8 mouse cellular contexts compared by ENCODE assay signal in the genomic region with DNA sequence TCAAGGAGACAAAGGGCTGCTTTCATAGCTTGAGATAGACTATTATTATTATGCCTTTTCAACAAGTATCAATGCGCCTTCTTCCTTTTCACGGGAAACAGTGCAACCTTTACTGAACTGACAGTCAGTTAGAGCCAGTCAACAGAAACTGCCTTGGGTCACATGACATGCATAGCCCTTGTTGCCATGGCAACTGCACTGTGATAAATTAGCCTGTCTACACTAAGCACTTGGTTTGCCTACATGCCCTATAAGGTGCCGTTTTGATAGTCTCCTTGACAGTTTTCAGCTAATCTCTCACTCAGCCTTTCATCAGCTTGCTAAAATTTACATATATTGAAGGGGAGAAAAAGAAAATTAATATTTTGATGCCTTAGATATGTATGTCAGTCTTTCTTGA.
A peak's percentile ranks its signal among the peaks of the same experiment; 100 is the strongest.
DNase-seq lines count a peak whose midpoint lies in the region; ATAC-seq and TF ChIP-seq lines count a peak whose summit lies in the region.

No protein-coding gene starts in this region.

- WGBS in stomach, embryonic 14.5 days: 22% methylated on average over 3 of the region's 3 CpGs
- 27% methylated on average over 3 of the region's 3 CpGs for WGBS in stomach, postnatal 0 days
- 27% methylated on average over 3 of the region's 3 CpGs for WGBS in forebrain, embryonic 14.5 days
- WGBS in limb, embryonic 10.5 days: 50% methylated on average over 3 of the region's 3 CpGs
- 31% methylated on average over 3 of the region's 3 CpGs for WGBS in stomach, embryonic 16.5 days

- H3K9me3 ChIP-seq in stomach, embryonic 14.5 days (ENCODE audit: control insufficient read depth, low read depth, low read length): no peaks in the 10 kb centered on the region
- H3K9me3 ChIP-seq in stomach, postnatal 0 days (ENCODE audit: control insufficient read depth, low read length): no peaks in the 10 kb centered on the region
- no peaks in the 10 kb centered on the region for H3K9me3 ChIP-seq in forebrain, embryonic 14.5 days (replicated peaks; ENCODE audit: control insufficient read depth, low read length)
- no peaks in the 10 kb centered on the region for H3K9me3 ChIP-seq in limb, embryonic 10.5 days (replicated peaks)
- H3K9me3 ChIP-seq in stomach, embryonic 16.5 days (replicated peaks; ENCODE audit: control insufficient read depth, low read length): no peaks in the 10 kb centered on the region

- TF ChIP-seq CTCF in stomach, postnatal 0 days (IDR thresholded peaks at IDR 0.05; ENCODE audit: low read depth): no peak

- H3K9ac ChIP-seq in stomach, embryonic 14.5 days (replicated peaks; ENCODE audit: low read depth, low read length): no peak overlapping the region
- no peak overlapping the region for H3K9ac ChIP-seq in stomach, postnatal 0 days (ENCODE audit: low read length)
- no peak overlapping the region for H3K9ac ChIP-seq in forebrain, embryonic 14.5 days (ENCODE audit: low read length)
- H3K9ac ChIP-seq in stomach, embryonic 16.5 days (ENCODE audit: low read length): no peak overlapping the region

- TF ChIP-seq EP300 in stomach, postnatal 0 days (optimal IDR thresholded peaks at IDR 0.05): no peak

- H3K27me3 ChIP-seq in stomach, embryonic 14.5 days (ENCODE audit: control insufficient read depth, insufficient read depth, low read length): no peaks in the 10 kb centered on the region
- H3K27me3 ChIP-seq in stomach, postnatal 0 days (ENCODE audit: control insufficient read depth, insufficient read depth, low read length): no peaks in the 10 kb centered on the region
- no peaks in the 10 kb centered on the region for H3K27me3 ChIP-seq in forebrain, embryonic 14.5 days (replicated peaks; ENCODE audit: control insufficient read depth, insufficient read depth, low read length)
- no peaks in the 10 kb centered on the region for H3K27me3 ChIP-seq in limb, embryonic 10.5 days (ENCODE audit: low read depth, poor library complexity, severe bottlenecking)
- no peaks in the 10 kb centered on the region for H3K27me3 ChIP-seq in stomach, embryonic 16.5 days (ENCODE audit: control insufficient read depth, insufficient read depth, low read length)

- no peaks in the 10 kb centered on the region for H3K4me1 ChIP-seq in stomach, embryonic 14.5 days (ENCODE audit: control insufficient read depth, insufficient read depth, low read length)
- H3K4me1 ChIP-seq in stomach, postnatal 0 days (replicated peaks; ENCODE audit: control insufficient read depth, insufficient read depth): no peaks in the 10 kb centered on the region
- H3K4me1 ChIP-seq in forebrain, embryonic 14.5 days (ENCODE audit: control insufficient read depth, insufficient read depth, low read length): no peaks in the 10 kb centered on the region
- 0 out of 2 replicates have a peak, but pooled peaks cover 3% of the 10 kb centered on the region for H3K4me1 ChIP-seq in limb, embryonic 10.5 days
- no peaks in the 10 kb centered on the region for H3K4me1 ChIP-seq in stomach, embryonic 16.5 days (ENCODE audit: control insufficient read depth, insufficient read depth, low read length)

- H3K4me3 ChIP-seq in stomach, embryonic 14.5 days (ENCODE audit: low read depth, low read length): no peak overlapping the region
- no peak overlapping the region for H3K4me3 ChIP-seq in stomach, postnatal 0 days (ENCODE audit: low read depth, low read length)
- no peak overlapping the region for H3K4me3 ChIP-seq in forebrain, embryonic 14.5 days (ENCODE audit: low read depth, low read length)
- no peak overlapping the region for H3K4me3 ChIP-seq in limb, embryonic 10.5 days
- no peak overlapping the region for H3K4me3 ChIP-seq in stomach, embryonic 16.5 days (replicated peaks; ENCODE audit: low read length)

- ATAC-seq in stomach, embryonic 14.5 days (ENCODE audit: insufficient number of reproducible peaks, insufficient read depth, low FRiP score, low read depth): peak; percentile 77; the same call in 1 of the 2 replicates
- no peak for ATAC-seq in stomach, postnatal 0 days (ENCODE audit: low FRiP score, low TSS enrichment)
- peak; percentile 95 for ATAC-seq in forebrain, embryonic 14.5 days
- peak; percentile 17; the same call in 1 of the 2 replicates for ATAC-seq in stomach, embryonic 16.5 days (ENCODE audit: insufficient read depth, low FRiP score)

- no peak for DNase-seq in stomach, postnatal 0 days (ENCODE audit: low spot score)
- peak; percentile 95 for DNase-seq in forebrain, embryonic 14.5 days (ENCODE audit: low spot score)
- DNase-seq in limb, embryonic 10.5 days (ENCODE audit: low spot score): peak; percentile 64
- no peak for DNase-seq in lung, adult 18-20 months
- DNase-seq in heart, postnatal 25 days (ENCODE audit: low spot score): no peak
- no peak for DNase-seq in urinary bladder, adult 18-20 months (ENCODE audit: low spot score in 2 of 2)

- no peak overlapping the region for H3K27ac ChIP-seq in stomach, embryonic 14.5 days (ENCODE audit: low read length)
- no peak overlapping the region for H3K27ac ChIP-seq in stomach, postnatal 0 days (replicated peaks)
- no peak overlapping the region for H3K27ac ChIP-seq in forebrain, embryonic 14.5 days (ENCODE audit: low read depth, low read length)
- no peak overlapping the region for H3K27ac ChIP-seq in limb, embryonic 10.5 days
- no peak overlapping the region for H3K27ac ChIP-seq in stomach, embryonic 16.5 days (ENCODE audit: low read length)

- H3K36me3 ChIP-seq in stomach, embryonic 14.5 days (ENCODE audit: control insufficient read depth, insufficient read depth, low read length): no peaks in the 10 kb centered on the region
- no peaks in the 10 kb centered on the region for H3K36me3 ChIP-seq in stomach, postnatal 0 days (ENCODE audit: control insufficient read depth, insufficient read depth, low read length)
- no peaks in the 10 kb centered on the region for H3K36me3 ChIP-seq in forebrain, embryonic 14.5 days (ENCODE audit: control insufficient read depth, insufficient read depth, low read length)
- no peaks in the 10 kb centered on the region for H3K36me3 ChIP-seq in limb, embryonic 10.5 days
- no peaks in the 10 kb centered on the region for H3K36me3 ChIP-seq in stomach, embryonic 16.5 days (ENCODE audit: control insufficient read depth, insufficient read depth, low read length)

- intact Hi-C loops in heart, postnatal 25 days (cut with DNase I): no loop called here

- no peak overlapping the region for H3K4me2 ChIP-seq in stomach, embryonic 14.5 days (replicated peaks; ENCODE audit: low read depth, low read length)
- H3K4me2 ChIP-seq in stomach, postnatal 0 days (replicated peaks; ENCODE audit: low read depth): no peak overlapping the region
- H3K4me2 ChIP-seq in forebrain, embryonic 14.5 days (ENCODE audit: low read length): no peak overlapping the region
- no peak overlapping the region for H3K4me2 ChIP-seq in stomach, embryonic 16.5 days (ENCODE audit: low read depth, low read length)

Comparison
In these comparisons a context has a peak if more than half of its experiments do, and no peak if none do; other contexts are left out.
1. DNase-seq: peak in forebrain, embryonic 14.5 days (single experiment) and limb, embryonic 10.5 days (single experiment); none in stomach, postnatal 0 days (single experiment), lung, adult 18-20 months (0 of 2), heart, postnatal 25 days (single experiment) and urinary bladder, adult 18-20 months (0 of 2).